Mouse (Mus musculus) neural tube, embryonic 11.5 days (tissue): ENCODE results near the gene Thrb. TPM values are rescaled to one million over a fixed set of nuclear protein-coding genes. Genes with fewer than 3 reads are reported as not detected.

ENCODE experiments used
- ATAC-seq: fragments of 200-750 bp; cut with Nextera tagmentation; 2 replicates; pipeline ENCODE4 v1.8.0; 2017; ENCODE audit warnings: moderate number of reproducible peaks, mild to moderate bottlenecking, moderate TSS enrichment, moderate library complexity; ENCODE audit not compliant: insufficient read depth, low FRiP score, low TSS enrichment
- DNase-seq: peaks from one replicate; pipeline ENCODE4 v3.0.0-alpha.2; 2015; ENCODE audit warnings: low spot score
- H3K27ac ChIP-seq: fragments of 300-500 bp; sonication (generic); 2 replicates; pipeline ENCODE4 v1.5.1; 2014; ENCODE audit warnings: low read depth, mild to moderate bottlenecking, low read length
- H3K27me3 ChIP-seq: fragments of 300-500 bp; sonication (generic); 2 replicates; pipeline ENCODE4 v1.6.1; 2014; ENCODE audit warnings: mild to moderate bottlenecking, low read length, mixed read lengths; ENCODE audit not compliant: control insufficient read depth, insufficient read depth
- H3K36me3 ChIP-seq: fragments of 300-500 bp; sonication (generic); 2 replicates; pipeline ENCODE4 v1.6.1; 2014; ENCODE audit warnings: mild to moderate bottlenecking, low read length, moderate library complexity, mixed read lengths; ENCODE audit not compliant: control insufficient read depth, insufficient read depth
- H3K4me1 ChIP-seq: fragments of 300-500 bp; sonication (generic); 2 replicates; pipeline ENCODE4 v1.6.1; 2014; ENCODE audit warnings: low read length, mixed read lengths; ENCODE audit not compliant: control insufficient read depth, insufficient read depth
- H3K4me2 ChIP-seq: fragments of 300-500 bp; sonication (generic); 2 replicates; pipeline ENCODE4 v1.6.1; 2014; ENCODE audit warnings: low read depth, mild to moderate bottlenecking, moderate library complexity
- H3K4me3 ChIP-seq: fragments of 300-500 bp; sonication (generic); 2 replicates; pipeline ENCODE4 v1.5.1; 2014; ENCODE audit warnings: low read depth, low read length
- H3K9ac ChIP-seq: fragments of 300-500 bp; sonication (generic); 2 replicates; pipeline ENCODE4 v1.6.1; 2014; ENCODE audit warnings: mild to moderate bottlenecking, low read length
- H3K9me3 ChIP-seq: fragments of 300-500 bp; sonication (generic); 2 replicates; pipeline ENCODE4 v1.6.1; 2016; ENCODE audit warnings: low read length; ENCODE audit not compliant: control insufficient read depth
- WGBS: fragments of 180-500 bp; shearing (Covaris S2); extraction: QIAGEN DNeasy Blood & Tissue Kit; methylation state at CpG from one replicate; pipeline ENCODE4 v1.1.7; 2014; 5-methylcytosine and 5-hydroxymethylcytosine counted together
- polyA plus RNA-seq: library from polyadenylated mRNA; unstranded; fragments of >200 nt; fragmentation: Nextera tagmentation; extraction: Ambion mirVana; gene quantifications from 2 replicates; pipeline ENCODE4 v1.2.1, GENCODE M21; 2014

Thrb gene
- polyA plus RNA-seq, 1 experiment from 2014 or later: 0.49 TPM

GRCm38 (mm10) chr14:17894791-17895190 lies 234.7 kb downstream of the Thrb start:
- no peak overlapping the region for H3K4me3 ChIP-seq
- H3K9me3 ChIP-seq: no peaks in the 10 kb centered on the region
- no peaks in the 10 kb centered on the region for H3K27me3 ChIP-seq
- no peaks in the 10 kb centered on the region for H3K4me1 ChIP-seq
- H3K9ac ChIP-seq: no peak overlapping the region
- 90% methylated on average over 1 of the region's 1 CpGs for WGBS
- no peak overlapping the region for H3K27ac ChIP-seq
- no peak overlapping the region for H3K4me2 ChIP-seq
- no peak for DNase-seq
- H3K36me3 ChIP-seq: no peaks in the 10 kb centered on the region
- no peak for ATAC-seq

- DNase-seq: no peak
- Histone ChIP-seq H3K4me3 (no peak overlapping the region), H3K4me2 (no peak overlapping the region), H3K36me3 (no peaks in the 10 kb centered on the region), H3K9me3 (no peaks in the 10 kb centered on the region), H3K4me1 (no peaks in the 10 kb centered on the region), H3K9ac (no peak overlapping the region), H3K27ac (no peak overlapping the region), H3K27me3 (no peaks in the 10 kb centered on the region)
- ATAC-seq: no peak
- WGBS: 91% methylated on average over 6 of the region's 6 CpGs
These were observed 239.8 kb downstream of the Thrb start for GRCm38 (mm10) chr14:17899733-17900413.

- Histone ChIP-seq H3K4me1 (no peaks in the 10 kb centered on the region), H3K4me2 (no peak overlapping the region), H3K27me3 (no peaks in the 10 kb centered on the region), H3K4me3 (no peak overlapping the region), H3K27ac (no peak overlapping the region), H3K36me3 (no peaks in the 10 kb centered on the region), H3K9ac (no peak overlapping the region), H3K9me3 (no peaks in the 10 kb centered on the region)
- ATAC-seq (no peak; the same call in 1 of the 2 replicates), DNase-seq (peak; percentile 25)
- 60% methylated on average over 3 of the region's 3 CpGs for WGBS
These were observed 240.3 kb downstream of the Thrb start for GRCm38 (mm10) chr14:17900414-17900795.

GRCm38 (mm10) chr14:17902426-17902825 lies 242.4 kb downstream of the Thrb start:
- no peak overlapping the region for H3K4me3 ChIP-seq
- H3K9me3 ChIP-seq: no peaks in the 10 kb centered on the region
- 73% methylated on average over 2 of the region's 2 CpGs for WGBS
- no peak overlapping the region for H3K4me2 ChIP-seq
- no peaks in the 10 kb centered on the region for H3K4me1 ChIP-seq
- no peaks in the 10 kb centered on the region for H3K36me3 ChIP-seq
- no peak overlapping the region for H3K9ac ChIP-seq
- no peaks in the 10 kb centered on the region for H3K27me3 ChIP-seq
- DNase-seq: no peak
- H3K27ac ChIP-seq: no peak overlapping the region
- ATAC-seq: no peak

GRCm38 (mm10) chr14:17903121-17903520 lies 243.1 kb downstream of the Thrb start:
- no peak overlapping the region for H3K27ac ChIP-seq
- no peak for DNase-seq
- H3K4me3 ChIP-seq: no peak overlapping the region
- H3K9me3 ChIP-seq: no peaks in the 10 kb centered on the region
- WGBS: 69% methylated on average over 2 of the region's 2 CpGs
- H3K9ac ChIP-seq: no peak overlapping the region
- H3K4me2 ChIP-seq: no peak overlapping the region
- H3K27me3 ChIP-seq: no peaks in the 10 kb centered on the region
- ATAC-seq: no peak
- H3K36me3 ChIP-seq: no peaks in the 10 kb centered on the region
- no peaks in the 10 kb centered on the region for H3K4me1 ChIP-seq

GRCm38 (mm10) chr14:17904554-17904953 lies 244.5 kb downstream of the Thrb start:
- Histone ChIP-seq H3K9me3 (no peaks in the 10 kb centered on the region), H3K9ac (no peak overlapping the region), H3K36me3 (no peaks in the 10 kb centered on the region), H3K4me2 (no peak overlapping the region), H3K4me3 (no peak overlapping the region), H3K27ac (no peak overlapping the region), H3K27me3 (no peaks in the 10 kb centered on the region), H3K4me1 (no peaks in the 10 kb centered on the region)
- ATAC-seq: no peak
- WGBS: 60% methylated on average over 1 of the region's 1 CpGs
- no peak for DNase-seq

GRCm38 (mm10) chr14:17905627-17906026 lies 245.6 kb downstream of the Thrb start:
- no peak overlapping the region for H3K9ac ChIP-seq
- ATAC-seq: no peak
- 82% methylated on average over 3 of the region's 3 CpGs for WGBS
- no peaks in the 10 kb centered on the region for H3K36me3 ChIP-seq
- H3K4me3 ChIP-seq: no peak overlapping the region
- no peaks in the 10 kb centered on the region for H3K4me1 ChIP-seq
- no peaks in the 10 kb centered on the region for H3K9me3 ChIP-seq
- no peak for DNase-seq
- no peak overlapping the region for H3K4me2 ChIP-seq
- no peaks in the 10 kb centered on the region for H3K27me3 ChIP-seq
- H3K27ac ChIP-seq: no peak overlapping the region

GRCm38 (mm10) chr14:17906931-17907330 lies 246.9 kb downstream of the Thrb start:
- 68% methylated on average over 4 of the region's 4 CpGs for WGBS
- no peaks in the 10 kb centered on the region for H3K36me3 ChIP-seq

GRCm38 (mm10) chr14:17911157-17911556 lies 251.1 kb downstream of the Thrb start:
- no peak overlapping the region for H3K4me2 ChIP-seq
- H3K36me3 ChIP-seq: no peaks in the 10 kb centered on the region
- DNase-seq (no peak), ATAC-seq (no peak)
- H3K4me3 ChIP-seq: no peak overlapping the region
- H3K27me3 ChIP-seq: no peaks in the 10 kb centered on the region
- H3K9me3 ChIP-seq: no peaks in the 10 kb centered on the region
- no peak overlapping the region for H3K9ac ChIP-seq
- H3K27ac ChIP-seq: no peak overlapping the region
- no peaks in the 10 kb centered on the region for H3K4me1 ChIP-seq
- WGBS: 27% methylated on average over 3 of the region's 3 CpGs

More at GRCm38 (mm10) chr14:17906931-17907330, 246.9 kb downstream of the Thrb start:
- Histone ChIP-seq H3K4me2 (no peak overlapping the region), H3K27ac (no peak overlapping the region), H3K9ac (no peak overlapping the region), H3K9me3 (no peaks in the 10 kb centered on the region), H3K4me1 (no peaks in the 10 kb centered on the region), H3K4me3 (no peak overlapping the region), H3K27me3 (no peaks in the 10 kb centered on the region)
- no peak for DNase-seq
- ATAC-seq: no peak
